In the genomic region with DNA sequence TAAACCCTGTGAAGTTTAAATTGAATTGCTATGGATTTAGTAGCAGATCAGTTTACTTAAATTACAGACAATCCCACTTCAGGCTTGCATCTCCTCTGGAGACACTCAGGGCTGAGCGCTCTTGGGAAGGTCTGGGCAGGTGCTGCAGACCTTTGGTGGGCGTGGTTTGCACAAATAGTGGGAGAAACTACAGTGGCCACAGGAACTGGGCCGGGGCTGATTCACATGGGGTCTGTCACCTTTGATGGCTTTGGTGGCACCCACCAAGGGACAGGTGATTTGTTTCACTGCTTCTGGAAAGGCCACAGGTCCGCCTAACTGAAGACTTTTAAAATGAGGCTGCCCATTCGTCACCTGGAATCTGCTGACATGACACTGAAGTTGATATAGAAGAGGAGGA, we compare ENCODE assay signal across 38 mouse cellular contexts. TPM values are rescaled to one million over a fixed set of nuclear protein-coding genes. Genes with fewer than 3 reads are reported as not detected.
"Had no signal": no experiment of that assay in that cellular context is flagged by ENCODE, and none has a peak within 500 bp of the region (broad histone marks: within the 10 kb centered on the region; RNA-seq: fewer than 3 reads in every experiment).

No protein-coding gene starts in this region.

- H3K4me1 ChIP-seq: heart, embryonic 13.5 days; heart, embryonic 15.5 days; intestine, embryonic 15.5 days; kidney, embryonic 15.5 days had no signal

- DNase-seq: heart, postnatal 10 days; heart, postnatal 14 days; heart, postnatal 36 days; heart, postnatal 4 days; kidney, adult 11 months; kidney, adult 18-20 months; kidney, adult 2 months; kidney, adult 8-10 months; kidney, adult 9 months; kidney, postnatal 10 days; kidney, postnatal 14 days; kidney, postnatal 25 days; kidney, postnatal 36 days; kidney, postnatal 4 days; layer of hippocampus, adult 9-11 months; layer of hippocampus, postnatal 36 days had no signal

- H3K27ac ChIP-seq: heart, embryonic 13.5 days; heart, embryonic 15.5 days; hindbrain, embryonic 10.5 days; hindbrain, embryonic 12.5 days; hindbrain, embryonic 13.5 days; hindbrain, embryonic 14.5 days; hindbrain, embryonic 15.5 days; hindbrain, postnatal 0 days; intestine, embryonic 15.5 days; kidney, embryonic 15.5 days; kidney, postnatal 0 days; layer of hippocampus, adult 2 months; left cerebral cortex, adult 2 months had no signal

- H3K36me3 ChIP-seq: heart, embryonic 13.5 days; heart, embryonic 15.5 days; hindbrain, embryonic 10.5 days; hindbrain, embryonic 12.5 days; hindbrain, embryonic 13.5 days; hindbrain, embryonic 15.5 days; intestine, embryonic 15.5 days; kidney, embryonic 15.5 days had no signal

- H3K9me3 ChIP-seq: heart, embryonic 15.5 days; hindbrain, embryonic 10.5 days; hindbrain, embryonic 12.5 days; hindbrain, embryonic 13.5 days; hindbrain, embryonic 15.5 days; intestine, embryonic 15.5 days; kidney, embryonic 15.5 days had no signal

- H3K4me3 ChIP-seq: heart, embryonic 13.5 days; heart, embryonic 15.5 days; hindbrain, embryonic 10.5 days; hindbrain, embryonic 12.5 days; hindbrain, embryonic 13.5 days; hindbrain, embryonic 15.5 days; intestine, embryonic 15.5 days; kidney, embryonic 15.5 days; layer of hippocampus, adult 2 months; left cerebral cortex, adult 2 months had no signal

- H3K27me3 ChIP-seq: heart, embryonic 15.5 days; hindbrain, embryonic 12.5 days; hindbrain, embryonic 13.5 days; hindbrain, embryonic 15.5 days; intestine, embryonic 15.5 days; kidney, embryonic 15.5 days had no signal

RNA-seq across cellular contexts. Expression of a gene that starts 38.6 kb away (rescaled TPM):
- total RNA-seq: heart, postnatal 14 days; heart, postnatal 25 days; heart, postnatal 36 days; hematopoietic stem cell, adult 5-6 weeks had no signal

RNA-seq across cellular contexts. Expression of a gene that starts 54.1 kb away (rescaled TPM):
- total RNA-seq: heart, postnatal 10 days; heart, postnatal 14 days; heart, postnatal 25 days; heart, postnatal 36 days; hematopoietic stem cell, adult 5-6 weeks had no signal
- polyA plus RNA-seq: heart, embryonic 13.5 days; heart, embryonic 14.5 days; heart, postnatal 0 days; hindbrain, embryonic 10.5 days; hindbrain, embryonic 11.5 days; hindbrain, embryonic 12.5 days; inflammation-experienced regulatory T-cells, adult 6 months; intestine, embryonic 15.5 days; kidney, embryonic 14.5 days; kidney, embryonic 15.5 days; kidney, embryonic 16.5 days; kidney, postnatal 0 days; large intestine, adult 2 months had no signal
